Mouse (Mus musculus): Measurements from ENCODE around the gene Oosp3.

Oosp3 gene

DNA sequence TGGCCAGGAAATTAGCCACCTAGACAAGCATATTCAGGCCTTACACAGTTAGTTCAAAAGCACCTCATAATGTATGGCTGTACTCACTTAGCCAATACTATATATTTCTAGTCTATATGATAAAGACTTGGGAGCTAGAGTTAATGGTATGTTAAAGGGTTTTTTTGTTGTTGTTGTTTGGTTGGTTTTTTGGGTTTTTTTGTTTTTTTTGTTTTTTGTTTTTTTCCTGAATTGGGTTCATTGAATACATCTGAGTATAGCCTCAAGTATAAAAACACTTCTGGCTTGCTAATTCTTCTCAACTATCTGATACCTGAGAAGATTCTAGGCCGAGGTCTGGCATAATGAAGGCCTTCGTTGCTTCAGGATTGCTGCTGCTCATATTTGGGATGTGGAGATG is at the start of gene Oosp3:
Oosp3 (plus strand) TSS at position 301 of the 400 bp plus-strand sequence.
- no peak for DNase-seq

DNA sequence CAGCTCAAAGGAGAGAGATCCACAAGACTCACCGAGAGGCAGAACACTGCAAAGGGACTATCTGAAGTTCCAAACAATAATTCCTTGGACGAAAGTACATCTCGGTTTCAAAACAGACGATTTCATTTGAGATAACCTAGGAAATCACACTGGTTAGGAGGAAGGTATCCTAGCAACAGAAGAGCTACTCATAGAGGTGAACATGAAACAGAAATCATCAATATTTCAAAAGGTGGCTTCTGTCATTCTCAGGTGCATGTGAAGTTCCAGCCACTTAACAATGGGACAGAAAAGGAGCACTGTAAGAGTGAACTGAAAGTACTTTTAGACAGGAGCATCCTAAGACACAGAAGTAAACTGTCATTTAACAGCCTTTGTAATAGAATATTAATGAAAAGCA is 47.3 kb upstream of the Oosp3 start:
- no peak for DNase-seq

DNA sequence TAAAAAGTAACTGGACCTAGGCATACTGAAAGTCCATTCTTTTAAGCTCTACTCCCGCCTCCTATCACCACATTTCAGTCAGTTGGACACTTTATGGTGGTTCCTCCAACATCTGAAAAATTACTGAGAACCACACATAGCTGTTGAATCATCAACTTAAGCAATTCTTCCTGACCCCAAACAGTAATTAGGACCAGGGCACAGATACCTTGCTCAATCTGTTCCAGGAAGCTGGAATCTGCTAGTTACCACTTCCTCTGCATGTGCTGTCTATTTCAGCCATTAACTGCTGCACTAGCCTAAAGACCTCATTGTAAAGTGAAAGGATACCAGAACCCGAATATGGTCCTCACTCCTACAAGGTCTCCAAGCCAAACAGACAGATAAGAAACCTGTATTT is 37.7 kb upstream of the Oosp3 start:
- DNase-seq = no peak

DNA sequence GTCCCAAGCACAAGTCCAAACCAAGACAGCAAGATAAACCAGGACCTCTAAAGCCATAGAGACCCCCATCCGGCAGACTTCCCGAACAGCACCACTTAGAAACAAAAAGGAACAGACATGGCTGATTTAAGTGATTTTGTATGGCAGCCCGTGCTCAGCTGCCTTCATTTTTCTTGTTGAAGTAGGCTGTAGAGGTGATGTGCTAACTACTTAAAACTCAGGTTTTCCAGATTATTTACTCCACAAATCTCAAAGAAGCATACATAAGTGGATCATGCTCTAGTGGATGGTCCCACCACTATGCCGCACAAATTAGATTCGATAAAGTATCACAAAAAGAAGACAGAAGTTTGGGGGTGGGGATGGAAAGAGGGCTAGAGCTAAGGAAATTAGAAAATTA is 36.4 kb upstream of the Oosp3 start, which contains the start of gene Oosp2:
Oosp2 (minus strand) TSS at position 101 of the 400 bp plus-strand sequence.
- no peak for DNase-seq

DNA sequence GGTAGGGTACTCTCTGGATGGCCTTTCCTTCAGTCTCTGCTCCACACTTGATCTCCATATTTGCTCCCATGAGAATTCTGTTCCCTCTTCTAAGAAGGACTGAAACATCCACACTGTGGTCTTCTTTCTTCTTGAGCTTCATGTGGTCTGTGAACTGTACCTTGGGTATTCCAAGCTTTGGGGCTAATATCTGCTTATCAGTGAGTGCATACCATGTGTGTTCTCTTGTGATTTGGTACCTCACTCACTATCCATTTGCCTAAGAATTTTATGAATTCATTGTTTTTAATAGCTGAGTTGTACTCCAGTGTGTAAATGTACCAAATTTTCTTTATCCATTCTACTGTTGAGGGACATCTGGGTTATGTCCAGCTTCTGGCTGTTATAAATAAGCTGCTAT is 35.3 kb upstream of the Oosp3 start:
- DNase-seq = no peak

DNA sequence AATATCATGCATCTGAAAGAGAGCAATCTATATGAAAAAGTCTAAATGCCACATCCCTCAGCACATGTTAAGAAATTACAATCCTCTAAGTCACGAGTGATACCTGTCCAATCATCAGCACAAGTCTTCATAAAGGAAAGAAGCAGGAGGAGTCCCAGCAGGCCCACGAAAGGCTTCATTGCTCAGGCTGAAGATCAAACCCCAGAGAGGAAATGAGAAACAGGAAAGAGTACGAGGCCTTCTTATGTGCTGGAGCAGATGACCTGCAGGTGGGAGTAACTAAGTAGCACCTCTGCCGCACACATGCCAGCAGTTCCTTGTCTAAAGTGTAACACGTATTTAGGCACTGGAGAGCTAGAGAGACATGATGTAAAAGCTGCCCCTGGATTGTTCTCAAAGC is 6.0 kb upstream of the Oosp3 start, which contains the start of gene Oosp1:
Oosp1 (minus strand) TSS at position 312 of the 400 bp plus-strand sequence.
- no peak for DNase-seq

DNA sequence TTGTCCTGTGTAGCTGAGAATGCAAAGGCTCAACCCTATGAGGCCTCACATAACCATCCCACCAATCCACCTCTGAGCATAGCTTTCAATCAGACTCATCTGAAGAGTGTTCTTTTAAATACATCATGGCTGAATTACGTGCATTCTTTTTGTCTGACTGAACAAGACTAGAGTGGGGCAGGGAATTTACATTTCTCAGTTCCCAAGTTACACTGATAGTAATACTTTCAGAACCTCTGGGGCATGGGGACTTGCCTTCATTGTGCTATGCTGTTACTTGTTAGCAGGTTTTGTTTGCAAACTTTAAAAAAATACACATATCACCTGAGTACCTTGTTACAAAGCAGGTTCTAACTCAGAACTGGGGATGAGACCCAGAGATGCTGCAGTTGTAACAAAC is 5.4 kb upstream of the Oosp3 start:
- DNase-seq = no peak

DNA sequence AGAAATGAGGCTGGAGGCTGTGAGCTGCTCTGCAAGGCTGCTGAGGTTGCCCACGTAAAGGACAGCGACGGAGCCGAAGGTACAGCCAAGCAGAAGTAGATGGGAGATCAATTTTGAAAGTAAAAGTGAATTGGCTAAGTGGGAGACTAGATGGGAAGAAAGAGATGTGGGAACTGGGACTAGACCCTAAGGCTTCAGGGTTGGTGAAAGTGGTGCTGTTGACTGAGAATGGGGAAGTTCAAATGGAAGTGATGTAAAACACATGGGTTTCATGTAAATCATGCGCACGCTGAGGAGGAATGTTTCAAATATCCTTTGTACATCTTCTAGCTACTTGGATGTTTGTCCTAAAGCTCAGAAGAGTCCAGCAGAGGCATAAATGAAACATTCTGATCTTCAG is 1.5 kb downstream of the Oosp3 start:
- no peak for DNase-seq

DNA sequence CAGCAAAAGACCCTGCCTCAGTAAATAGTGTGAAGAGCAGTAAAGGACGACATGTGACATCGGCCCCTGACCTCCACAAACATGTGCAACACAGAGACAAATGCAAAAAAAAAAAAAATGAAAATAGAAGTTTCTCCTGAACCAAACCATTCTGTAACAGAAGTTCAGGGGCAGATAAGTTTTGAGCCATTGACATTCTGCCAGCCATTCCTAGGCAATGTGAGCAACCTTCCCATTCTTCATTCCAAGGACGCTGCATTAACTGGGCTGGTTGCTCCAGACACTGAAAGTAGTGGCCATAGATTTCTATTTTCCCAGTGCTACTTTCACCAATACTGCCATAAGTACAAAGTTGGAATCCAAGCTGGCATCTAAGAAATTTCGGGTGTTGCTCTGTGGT is 15.6 kb downstream of the Oosp3 start:
- no peak for DNase-seq

DNA sequence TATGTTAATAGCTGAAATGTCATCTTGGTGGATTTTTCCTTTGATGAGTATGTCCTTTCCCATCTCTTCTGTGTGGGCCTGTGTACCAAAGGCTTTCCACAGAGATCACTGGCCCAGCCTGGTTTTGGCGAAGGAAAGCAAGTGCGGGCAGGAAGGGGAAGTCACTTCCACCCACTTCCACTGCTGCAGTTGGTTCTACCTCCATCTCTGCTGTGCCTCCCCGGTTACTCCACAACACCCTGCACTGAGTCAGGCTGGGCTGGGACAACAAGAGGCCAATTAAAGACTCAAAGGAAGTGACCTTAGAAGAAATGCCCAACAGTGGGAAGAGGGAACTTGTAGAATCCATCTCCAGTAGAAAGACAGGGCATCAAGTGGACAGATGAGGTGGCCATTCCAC is 23.2 kb downstream of the Oosp3 start:
- no peak for DNase-seq

DNA sequence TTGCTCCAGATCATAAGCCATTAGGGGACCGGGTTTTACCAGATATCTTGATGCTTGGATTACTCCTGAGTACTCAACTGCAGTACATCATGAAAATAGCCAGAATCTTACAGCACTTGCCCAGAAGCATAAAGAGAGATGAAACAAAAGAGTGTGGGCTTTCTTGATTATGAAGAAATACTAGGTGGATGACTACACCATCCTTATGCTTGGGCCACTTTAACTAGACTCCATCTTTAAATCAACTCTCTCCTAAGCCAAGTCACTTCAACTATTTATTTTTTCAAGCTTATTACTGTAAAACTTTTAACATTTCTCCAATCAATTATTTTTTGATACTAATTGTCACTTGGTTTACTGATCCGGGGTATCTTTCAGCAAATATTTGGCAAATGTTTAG is 27.0 kb downstream of the Oosp3 start:
- DNase-seq = no peak

DNA sequence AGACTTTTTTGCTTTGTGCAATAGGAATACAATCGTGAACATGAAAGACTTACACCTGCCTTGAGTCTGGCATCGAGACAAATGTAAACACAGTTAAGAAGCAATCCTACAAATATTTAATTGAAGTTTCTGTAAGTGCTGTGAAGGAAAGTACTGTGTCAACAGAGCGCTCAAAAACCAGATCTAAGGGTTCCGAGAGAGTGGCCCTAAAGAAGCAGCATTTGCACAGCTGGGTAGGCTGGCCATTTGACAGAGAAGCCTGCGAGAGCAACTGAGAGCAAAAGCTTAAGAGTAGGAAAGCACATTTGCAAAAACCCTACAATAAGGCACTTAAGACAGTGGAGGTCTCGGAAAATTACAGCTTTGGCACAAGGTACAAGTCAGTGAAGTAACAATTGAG is 27.4 kb downstream of the Oosp3 start:
- peak; percentile 21 to 70 for DNase-seq

DNA sequence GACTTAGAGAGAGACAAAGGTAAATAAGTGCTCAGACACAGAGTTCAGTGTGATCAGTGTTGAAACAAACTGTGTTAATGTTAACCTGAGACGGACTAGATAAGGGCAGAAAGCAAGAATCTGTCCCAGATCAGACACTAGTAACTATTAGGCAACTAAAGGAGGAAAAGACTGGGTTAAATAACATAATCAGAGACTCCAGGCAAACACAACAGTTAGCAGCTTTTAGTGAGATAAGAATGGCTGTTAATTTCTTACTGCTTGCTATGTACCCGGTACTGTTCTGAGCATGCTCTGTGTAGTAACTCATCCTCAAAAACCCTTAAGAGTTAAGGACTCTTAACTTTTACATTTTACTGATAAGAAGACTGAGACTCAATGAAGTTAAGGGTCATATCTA is 29.1 kb downstream of the Oosp3 start:
- no peak for DNase-seq

DNA sequence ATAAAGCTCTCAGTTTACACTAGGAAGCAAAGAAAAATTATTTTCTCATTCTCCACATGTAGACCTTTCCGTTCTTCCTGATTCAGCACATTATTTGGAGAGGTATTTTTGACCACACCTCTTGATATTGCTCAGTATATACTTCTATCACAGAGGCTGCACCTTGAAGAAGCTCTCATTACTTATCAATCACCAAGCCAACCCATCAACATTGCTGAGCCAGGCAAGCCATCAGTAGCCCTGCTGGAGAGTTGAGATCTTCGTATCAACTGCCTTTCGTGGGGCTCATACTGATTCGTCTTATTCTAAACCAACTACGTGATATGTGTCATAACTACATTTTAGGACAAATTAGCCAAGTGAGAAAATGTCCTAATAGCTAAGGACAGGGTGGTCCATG is 30.4 kb downstream of the Oosp3 start:
- no peak for DNase-seq

DNA sequence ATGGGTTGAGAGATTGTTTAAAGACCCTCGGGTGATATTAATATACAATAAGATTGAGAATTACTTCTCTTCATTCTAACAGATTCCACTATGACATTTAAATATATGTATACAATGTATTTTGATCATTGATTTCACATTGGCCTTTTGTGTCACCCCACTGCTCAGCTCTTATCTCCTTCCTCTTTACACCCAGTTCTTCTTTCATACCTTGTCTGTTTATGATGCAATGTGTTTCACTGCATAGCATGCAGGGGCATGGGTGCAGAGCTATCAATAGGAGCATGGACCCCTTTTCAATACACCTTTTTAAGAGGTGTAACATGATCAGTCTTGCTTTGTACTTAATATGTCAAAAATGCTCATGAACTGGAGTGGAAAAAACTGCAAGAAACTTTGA is 33.4 kb downstream of the Oosp3 start:
- no peak for DNase-seq

DNA sequence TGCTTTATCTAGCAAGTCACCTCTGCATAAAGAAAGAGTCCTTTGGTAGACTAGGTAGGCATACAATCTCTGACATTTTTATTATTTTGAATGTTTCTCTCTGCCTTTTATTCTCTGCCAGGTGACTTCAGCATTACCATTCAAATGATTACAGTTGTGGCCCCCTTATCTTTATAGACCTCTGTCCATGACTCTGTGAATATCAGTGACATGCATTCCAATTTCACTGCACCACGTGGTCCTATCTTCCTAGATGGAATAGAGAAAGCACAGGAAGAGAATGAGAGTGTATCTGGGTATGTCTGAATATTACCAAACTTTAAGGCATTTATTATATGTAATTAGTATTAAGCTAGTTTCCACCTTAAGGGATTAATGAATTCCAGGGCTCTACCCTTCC is 39.6 kb downstream of the Oosp3 start:
- DNase-seq = no peak

DNA sequence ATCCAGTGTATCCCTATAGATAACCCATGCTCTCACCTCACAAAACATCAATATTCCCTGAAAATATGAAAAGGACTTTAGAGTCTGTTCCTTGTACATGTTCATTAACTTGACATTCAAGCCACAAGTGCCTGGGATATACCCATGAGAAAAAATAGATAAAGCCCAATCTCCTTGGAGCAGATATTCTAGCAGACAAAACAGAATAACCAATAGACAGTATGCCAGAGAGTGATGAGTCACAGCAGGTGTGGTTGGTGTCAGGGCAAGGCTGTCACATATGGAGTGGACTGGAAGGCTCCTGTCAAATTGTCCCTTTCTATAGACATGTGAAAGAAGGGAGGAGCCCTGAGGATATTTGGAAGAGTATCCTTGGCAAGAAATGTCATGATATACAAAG is 48.8 kb downstream of the Oosp3 start:
- no peak for DNase-seq

DNA sequence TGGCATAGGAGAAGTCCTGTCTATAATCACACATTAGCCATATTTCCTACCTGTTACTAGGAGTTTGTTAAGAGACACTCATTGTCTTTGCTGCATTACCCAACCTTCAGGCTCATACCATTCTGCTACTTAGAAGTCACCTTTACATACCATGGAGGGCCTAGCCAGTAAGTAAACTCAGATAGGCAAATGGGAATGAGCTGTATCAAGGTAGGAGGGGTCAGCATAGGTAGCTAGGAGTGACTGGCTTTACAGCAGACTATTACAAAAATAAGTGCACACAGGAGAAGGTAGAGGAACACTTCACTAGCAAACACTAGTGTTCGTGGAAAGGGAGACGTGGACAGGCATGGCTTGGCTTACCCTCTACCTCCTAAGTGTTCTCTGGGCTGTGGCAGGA is 50.4 kb downstream of the Oosp3 start, which contains the start of gene Gif:
Gif (plus strand) TSS at position 257 of the 400 bp plus-strand sequence.
- no peak for DNase-seq

All from lung, postnatal 4 days (tissue).